Mouse (Mus musculus) MEL (cell line): ENCODE data around the gene Arhgap9.

Experiments used
- CHD2 ChIP-seq: IDR thresholded peaks from 2 replicates; pipeline ENCODE4 v1.6.1; 2011; ENCODE audit warnings: low read length, improper control_type of control experiment
- CTCF ChIP-seq, 3 experiments: IDR thresholded peaks in 2 of 3; conservative IDR thresholded peaks in 1 of 3; 2 replicates each; pipeline ENCODE4 v1.5.1; 2011 to 2012; ENCODE audit warnings: low read length in 3 of 3, low read depth in 2 of 3, mild to moderate bottlenecking in 2 of 3, improper control_type of control experiment in 1 of 3, inconsistent platforms in 1 of 3, mixed read lengths in 1 of 3, moderate library complexity in 1 of 3; ENCODE audit not compliant: control insufficient read depth in 1 of 3, insufficient read depth in 1 of 3, poor library complexity in 1 of 3, severe bottlenecking in 1 of 3
- HCFC1 ChIP-seq: IDR thresholded peaks from 2 replicates; pipeline ENCODE4 v1.6.1; 2012; ENCODE audit warnings: low read depth, mild to moderate bottlenecking, inconsistent platforms, low read length, improper control_type of control experiment, moderate library complexity
- KAT2A ChIP-seq: conservative IDR thresholded peaks from 2 replicates; pipeline ENCODE4 v1.6.1; 2012; ENCODE audit warnings: low read depth, low read length, improper control_type of control experiment, inconsistent platforms
- POLR2A ChIP-seq, 2 experiments: IDR thresholded peaks; 2 replicates each; pipeline ENCODE4 v1.6.1; 2011 to 2012; ENCODE audit warnings: low read length in 2 of 2, mild to moderate bottlenecking in 2 of 2, control low read depth in 1 of 2, improper control_type of control experiment in 1 of 2, low read depth in 1 of 2, moderate library complexity in 1 of 2; ENCODE audit not compliant: control insufficient read depth in 1 of 2, insufficient read depth in 1 of 2, poor library complexity in 1 of 2
- POLR2AphosphoS2 ChIP-seq: IDR thresholded peaks from 2 replicates; pipeline ENCODE4 v1.6.1; 2011; ENCODE audit warnings: low read length, improper control_type of control experiment
- RCOR1 ChIP-seq: IDR thresholded peaks from 2 replicates; pipeline ENCODE4 v1.6.1; 2012; ENCODE audit warnings: low read depth, mild to moderate bottlenecking, inconsistent platforms, low read length, improper control_type of control experiment
- USF1 ChIP-seq: IDR thresholded peaks from 2 replicates; pipeline ENCODE4 v1.6.1; 2014; ENCODE audit warnings: low read depth, mild to moderate bottlenecking, inconsistent platforms, low read length, improper control_type of control experiment, moderate library complexity
- USF2 ChIP-seq, 2 experiments: IDR thresholded peaks; 2 replicates each; pipeline ENCODE4 v1.6.1; 2011 to 2012; ENCODE audit warnings: improper control_type of control experiment in 2 of 2, low read length in 2 of 2, borderline replicate concordance in 1 of 2, inconsistent platforms in 1 of 2, low read depth in 1 of 2, mild to moderate bottlenecking in 1 of 2; ENCODE audit not compliant: insufficient read depth in 1 of 2
- ZC3H11A ChIP-seq: IDR thresholded peaks from 2 replicates; pipeline ENCODE4 v1.6.1; 2012; ENCODE audit warnings: low read depth, mild to moderate bottlenecking, inconsistent platforms, low read length, improper control_type of control experiment
- ZMIZ1 ChIP-seq: IDR thresholded peaks from 2 replicates; pipeline ENCODE4 v1.6.1; 2012; ENCODE audit warnings: low read depth, mild to moderate bottlenecking, inconsistent platforms, low read length, improper control_type of control experiment, moderate library complexity
- ZNF384 ChIP-seq: IDR thresholded peaks from 2 replicates; pipeline ENCODE4 v1.6.1; 2012; ENCODE audit warnings: low read depth, mild to moderate bottlenecking, inconsistent platforms, low read length, improper control_type of control experiment

DNA sequence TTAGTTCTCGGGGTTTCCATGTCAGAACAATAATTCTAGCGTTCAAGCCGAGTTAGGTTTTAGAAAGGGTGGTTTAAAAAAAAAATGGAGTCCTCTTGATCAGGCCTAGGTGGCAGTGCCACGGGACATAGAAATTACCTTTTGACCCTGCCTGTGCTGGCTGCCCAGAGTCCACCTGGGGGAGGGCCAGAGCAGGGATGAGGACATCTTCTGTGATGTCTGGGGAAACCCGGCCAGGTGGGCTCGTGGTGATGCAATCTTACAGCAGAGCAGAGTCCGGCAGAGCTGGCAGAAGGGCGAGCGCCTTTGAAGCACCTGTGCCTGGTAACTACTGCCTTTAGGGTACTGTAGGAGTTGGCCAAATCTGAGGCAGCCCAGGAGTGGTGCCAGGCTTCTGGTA is 30.4 kb downstream of the Arhgap9 start:
- no peak for TF ChIP-seq ZC3H11A
- TF ChIP-seq USF1: no peak
- no peak for TF ChIP-seq CTCF (IDR thresholded peaks at IDR 0.05 in 2 of 3, conservative IDR thresholded peaks at IDR 0.05 in 1 of 3; ENCODE audit: control insufficient read depth in 1 of 3, insufficient read depth in 1 of 3, low read depth in 2 of 3, low read length in 3 of 3, poor library complexity in 1 of 3, severe bottlenecking in 1 of 3)
- no peak for TF ChIP-seq HCFC1
- no peak for TF ChIP-seq ZNF384
- TF ChIP-seq POLR2A (IDR thresholded peaks at IDR 0.05; ENCODE audit: control insufficient read depth in 1 of 2, insufficient read depth in 1 of 2, low read depth in 1 of 2, low read length in 2 of 2, poor library complexity in 1 of 2): no peak
- TF ChIP-seq KAT2A: no peak
- no peak for TF ChIP-seq ZMIZ1
- TF ChIP-seq POLR2AphosphoS2: no peak
- no peak for TF ChIP-seq USF2 (IDR thresholded peaks at IDR 0.05; ENCODE audit: borderline replicate concordance in 1 of 2, insufficient read depth in 1 of 2, low read depth in 1 of 2, low read length in 2 of 2)
- no peak for TF ChIP-seq CHD2
- TF ChIP-seq RCOR1: no peak
